8 mouse cellular contexts compared by ENCODE assay signal in the genomic region with DNA sequence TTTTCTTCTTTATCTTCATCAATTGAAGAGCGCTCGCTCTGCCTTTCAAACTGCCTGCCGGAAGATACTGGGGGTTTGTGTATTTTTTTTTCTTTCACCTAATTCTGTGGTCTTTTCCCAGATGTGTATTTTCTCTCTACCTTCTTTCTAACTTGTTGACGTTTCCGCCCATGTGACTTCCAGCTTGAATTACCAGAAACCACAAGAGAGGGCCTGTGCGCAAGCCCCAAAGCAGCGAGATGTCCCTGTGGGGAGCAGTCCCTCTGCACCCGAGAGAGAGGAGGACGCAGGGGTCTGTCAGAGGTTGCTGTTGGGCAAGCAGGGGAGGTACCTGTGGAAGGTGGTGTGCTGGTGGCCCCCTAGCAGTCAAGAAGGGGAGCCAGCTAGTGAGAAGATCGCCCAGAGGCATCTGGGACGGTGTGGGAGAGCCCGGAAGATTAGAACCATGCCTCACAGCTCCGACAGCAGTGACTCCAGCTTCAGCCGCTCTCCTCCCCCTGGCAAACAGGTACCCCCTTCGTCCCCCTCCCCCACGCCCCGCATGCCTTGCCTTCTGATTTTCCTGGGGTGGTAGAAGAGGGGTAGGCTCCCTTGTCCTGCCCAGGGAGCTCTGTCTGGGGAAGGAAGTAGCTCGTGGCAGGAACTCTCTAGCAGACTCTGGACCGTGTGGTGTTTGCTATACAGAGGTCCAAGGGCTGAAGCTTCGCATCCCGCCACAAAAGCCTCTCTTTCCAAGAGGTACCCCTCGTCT. TPM values are rescaled to one million over a fixed set of nuclear protein-coding genes. Genes with fewer than 3 reads are reported as not detected.
DNase-seq lines count a peak whose midpoint lies in the region; ATAC-seq and TF ChIP-seq lines count a peak whose summit lies in the region.

TSS of gene Batf (plus strand) at position 204 of the 751 bp plus-strand sequence.

- no peak for ATAC-seq in forebrain, embryonic 16.5 days
- no peak for ATAC-seq in forebrain, embryonic 15.5 days (replicated peaks)
- no peak for ATAC-seq in hindbrain, postnatal 0 days
- peak; percentile 74 for ATAC-seq in megakaryocyte, adult 5-6 weeks (ENCODE audit: poor library complexity, severe bottlenecking)
- no peak for ATAC-seq in cerebellum, adult (ENCODE audit: insufficient number of reproducible peaks, low FRiP score, low TSS enrichment)

- TF ChIP-seq CTCF in bone marrow, adult 2 months (IDR thresholded peaks at IDR 0.05; ENCODE audit: control insufficient read depth, insufficient read depth, low read length): no peak
- TF ChIP-seq CTCF in hindbrain, postnatal 0 days (IDR thresholded peaks at IDR 0.05; ENCODE audit: low read depth): no peak

- no peaks in the 10 kb centered on the region for H3K36me3 ChIP-seq in forebrain, embryonic 16.5 days (ENCODE audit: control insufficient read depth, insufficient read depth)
- no peaks in the 10 kb centered on the region for H3K36me3 ChIP-seq in forebrain, embryonic 15.5 days
- no peaks in the 10 kb centered on the region for H3K36me3 ChIP-seq in hindbrain, postnatal 0 days (ENCODE audit: insufficient read depth, low read length)

- no peaks in the 10 kb centered on the region for H3K9me3 ChIP-seq in forebrain, embryonic 16.5 days (ENCODE audit: control insufficient read depth, low read length)
- H3K9me3 ChIP-seq in forebrain, embryonic 15.5 days: no peaks in the 10 kb centered on the region
- no peaks in the 10 kb centered on the region for H3K9me3 ChIP-seq in hindbrain, postnatal 0 days (ENCODE audit: low read length)

- H3K4me3 ChIP-seq in forebrain, embryonic 16.5 days (replicated peaks; ENCODE audit: low read length): no peak within 1 kb of the TSS
- no peak within 1 kb of the TSS for H3K4me3 ChIP-seq in forebrain, embryonic 15.5 days
- H3K4me3 ChIP-seq in bone marrow, adult 2 months (replicated peaks; ENCODE audit: control insufficient read depth, low read depth, low read length): peak within 1 kb of the TSS; percentile 76
- no peak within 1 kb of the TSS for H3K4me3 ChIP-seq in hindbrain, postnatal 0 days (ENCODE audit: low read length)

- 0 out of 2 replicates have a peak within 1 kb of the TSS, but pooled peaks have one; percentile 7 for H3K4me2 ChIP-seq in forebrain, embryonic 16.5 days (ENCODE audit: low read length)
- H3K4me2 ChIP-seq in forebrain, embryonic 15.5 days (replicated peaks): no peak within 1 kb of the TSS
- peak within 1 kb of the TSS; percentile 33 for H3K4me2 ChIP-seq in hindbrain, postnatal 0 days (ENCODE audit: low read depth, low read length)

- H3K9ac ChIP-seq in forebrain, embryonic 16.5 days (replicated peaks; ENCODE audit: low read depth, low read length): no peak within 1 kb of the TSS
- no peak within 1 kb of the TSS for H3K9ac ChIP-seq in forebrain, embryonic 15.5 days (replicated peaks)
- H3K9ac ChIP-seq in hindbrain, postnatal 0 days (replicated peaks; ENCODE audit: low read length): no peak within 1 kb of the TSS

- no peaks in the 10 kb centered on the region for H3K4me1 ChIP-seq in forebrain, embryonic 16.5 days (replicated peaks; ENCODE audit: control insufficient read depth, insufficient read depth, low read length)
- H3K4me1 ChIP-seq in forebrain, embryonic 15.5 days: no peaks in the 10 kb centered on the region
- no peaks in the 10 kb centered on the region; the same call in 1 of the 2 replicates for H3K4me1 ChIP-seq in bone marrow, adult 2 months (ENCODE audit: control insufficient read depth, insufficient read depth, low read length)
- no peaks in the 10 kb centered on the region for H3K4me1 ChIP-seq in hindbrain, postnatal 0 days (ENCODE audit: insufficient read depth, low read length)

- H3K27me3 ChIP-seq in forebrain, embryonic 16.5 days (replicated peaks; ENCODE audit: control insufficient read depth, insufficient read depth, low read length): no peaks in the 10 kb centered on the region
- no peaks in the 10 kb centered on the region for H3K27me3 ChIP-seq in forebrain, embryonic 15.5 days
- no peaks in the 10 kb centered on the region for H3K27me3 ChIP-seq in hindbrain, postnatal 0 days (ENCODE audit: insufficient read depth, low read length)

- no peak within 1 kb of the TSS for H3K27ac ChIP-seq in forebrain, embryonic 16.5 days (ENCODE audit: low read length)
- H3K27ac ChIP-seq in forebrain, embryonic 15.5 days (replicated peaks): no peak within 1 kb of the TSS
- peak within 1 kb of the TSS; percentile 61 for H3K27ac ChIP-seq in bone marrow, adult 2 months (ENCODE audit: control insufficient read depth, insufficient read depth, low read depth, low read length, poor library complexity)
- H3K27ac ChIP-seq in hindbrain, postnatal 0 days: no peak within 1 kb of the TSS

- DNase-seq in hindbrain, postnatal 0 days (ENCODE audit: low spot score): no peak
- peak; percentile 71 for DNase-seq in thymus, postnatal 14 days
- DNase-seq in left cerebral cortex, adult 11 months (ENCODE audit: low spot score): no peak

- TF ChIP-seq POLR2A in bone marrow, adult 2 months (IDR thresholded peaks at IDR 0.05; ENCODE audit: borderline replicate concordance, control insufficient read depth, low read depth, low read length): peak; percentile 53

- WGBS in forebrain, embryonic 16.5 days: 50% methylated on average over 22 of the region's 22 CpGs
- WGBS in forebrain, embryonic 15.5 days: 50% methylated on average over 22 of the region's 22 CpGs
- 1% methylated on average over 22 of the region's 22 CpGs for WGBS in bone marrow, adult 2 months
- 55% methylated on average over 22 of the region's 22 CpGs for WGBS in hindbrain, postnatal 0 days

RNA-seq across cellular contexts. Expression of gene Batf, which starts in this region (rescaled TPM):
- polyA plus RNA-seq in forebrain, embryonic 16.5 days (2015; fragmentation: Nextera tagmentation; extraction: Ambion mirVana): 0.75 and 1.2 TPM in 2 replicates
- polyA plus RNA-seq in forebrain, embryonic 15.5 days (2015; fragmentation: Nextera tagmentation; extraction: Ambion mirVana): 0.40 and 0.66 TPM in 2 replicates
- 4.1 and 11.7 TPM in 2 replicates for polyA plus RNA-seq in bone marrow, adult 2 months (2011; ENCODE audit: insufficient read depth, insufficient read length, low replicate concordance, missing spikeins)
- 0.54 TPM in 1 of 2 replicates, not detected in the other for total RNA-seq in hindbrain, postnatal 0 days (2014; rRNA removed)
- 1.0 and 1.5 TPM in 2 replicates for polyA plus RNA-seq in hindbrain, postnatal 0 days (2015; fragmentation: Nextera tagmentation; extraction: Ambion mirVana)
- total RNA-seq in megakaryocyte, adult 5-6 weeks (2015): 10.6 and 11.5 TPM in 2 replicates
- 31.5 and 41.2 TPM in 2 replicates for total RNA-seq in megakaryocyte, adult 5-6 weeks (2017)
